Comparison of ENCODE assay signal across 8 mouse cellular contexts in genomic region chr8:69584611-69585202, GRCm38 (mm10). TPM values are rescaled to one million over a fixed set of nuclear protein-coding genes. Genes with fewer than 3 reads are reported as not detected.
A peak's percentile ranks its signal among the peaks of the same experiment; 100 is the strongest.
DNase-seq lines count a peak whose midpoint lies in the region; ATAC-seq lines count a peak whose summit lies in the region.

No protein-coding gene starts in this region.

- ATAC-seq in intestine, embryonic 16.5 days: 0 out of 2 replicates have a peak, but pooled peaks have one; percentile 46
- ATAC-seq in limb, embryonic 11.5 days (ENCODE audit: insufficient number of reproducible peaks, low FRiP score, low TSS enrichment, low read depth): no peak
- peak; percentile 63; the same call in 1 of the 2 replicates for ATAC-seq in midbrain, embryonic 11.5 days (ENCODE audit: low FRiP score)
- ATAC-seq in stomach, embryonic 16.5 days (ENCODE audit: insufficient read depth, low FRiP score): no peak

- no peaks in the 10 kb centered on the region for H3K9me3 ChIP-seq in intestine, embryonic 16.5 days (ENCODE audit: control insufficient read depth, low read length)
- H3K9me3 ChIP-seq in limb, embryonic 11.5 days (ENCODE audit: control insufficient read depth, low read length): no peaks in the 10 kb centered on the region
- H3K9me3 ChIP-seq in midbrain, embryonic 11.5 days (ENCODE audit: control insufficient read depth, low read length): no peaks in the 10 kb centered on the region
- no peaks in the 10 kb centered on the region for H3K9me3 ChIP-seq in stomach, embryonic 16.5 days (replicated peaks; ENCODE audit: control insufficient read depth, low read length)

- no peaks in the 10 kb centered on the region for H3K27me3 ChIP-seq in intestine, embryonic 16.5 days (replicated peaks; ENCODE audit: control insufficient read depth, insufficient read depth, low read length)
- H3K27me3 ChIP-seq in limb, embryonic 11.5 days (ENCODE audit: control insufficient read depth, insufficient read depth, low read length): no peaks in the 10 kb centered on the region
- no peaks in the 10 kb centered on the region for H3K27me3 ChIP-seq in midbrain, embryonic 11.5 days (ENCODE audit: control insufficient read depth, insufficient read depth, low read length)
- H3K27me3 ChIP-seq in stomach, embryonic 16.5 days (ENCODE audit: control insufficient read depth, insufficient read depth, low read length): no peaks in the 10 kb centered on the region

- H3K9ac ChIP-seq in intestine, embryonic 16.5 days (ENCODE audit: low read depth, low read length): peak overlapping the region; percentile 78
- peak overlapping the region; percentile 73 for H3K9ac ChIP-seq in limb, embryonic 11.5 days (ENCODE audit: low read length)
- H3K9ac ChIP-seq in midbrain, embryonic 11.5 days (ENCODE audit: low read length): peak overlapping the region; percentile 60
- H3K9ac ChIP-seq in stomach, embryonic 16.5 days (ENCODE audit: low read length): peak overlapping the region; percentile 84

- DNase-seq in heart, adult 11 months: peak; percentile 86
- DNase-seq in heart, adult 8-10 months (ENCODE audit: low spot score): no peak
- peak; percentile 59 to 62 for DNase-seq in cerebellum, postnatal 10 days
- DNase-seq in frontal cortex, postnatal 36 days (ENCODE audit: low spot score in 2 of 2): peak; percentile 36 to 48
- peak; percentile 73 for DNase-seq in limb, embryonic 11.5 days (ENCODE audit: low spot score)
- DNase-seq in midbrain, embryonic 11.5 days (ENCODE audit: low spot score, missing footprints): peak; percentile 94

- no peaks in the 10 kb centered on the region for H3K4me1 ChIP-seq in intestine, embryonic 16.5 days (ENCODE audit: control insufficient read depth, insufficient read depth, low read length)
- H3K4me1 ChIP-seq in limb, embryonic 11.5 days (ENCODE audit: control insufficient read depth, insufficient read depth, low read length): no peaks in the 10 kb centered on the region
- H3K4me1 ChIP-seq in midbrain, embryonic 11.5 days (ENCODE audit: control insufficient read depth, insufficient read depth, low read length): no peaks in the 10 kb centered on the region
- H3K4me1 ChIP-seq in stomach, embryonic 16.5 days (ENCODE audit: control insufficient read depth, insufficient read depth, low read length): peaks cover 3% of the 10 kb centered on the region; the same call in 1 of the 2 replicates

- H3K4me2 ChIP-seq in intestine, embryonic 16.5 days (ENCODE audit: low read depth, low read length): peak overlapping the region; percentile 93
- H3K4me2 ChIP-seq in limb, embryonic 11.5 days (ENCODE audit: low read depth, severe bottlenecking): peak overlapping the region; percentile 72
- peak overlapping the region; percentile 46 for H3K4me2 ChIP-seq in midbrain, embryonic 11.5 days
- peak overlapping the region; percentile 88 for H3K4me2 ChIP-seq in stomach, embryonic 16.5 days (ENCODE audit: low read depth, low read length)

- H3K27ac ChIP-seq in intestine, embryonic 16.5 days (ENCODE audit: low read length): no peak overlapping the region
- H3K27ac ChIP-seq in limb, embryonic 11.5 days (replicated peaks; ENCODE audit: low read depth, low read length): no peak overlapping the region
- H3K27ac ChIP-seq in midbrain, embryonic 11.5 days (ENCODE audit: low read depth, low read length): no peak overlapping the region
- no peak overlapping the region for H3K27ac ChIP-seq in stomach, embryonic 16.5 days (ENCODE audit: low read length)

- WGBS in intestine, embryonic 16.5 days: 2% methylated on average over 54 of the region's 54 CpGs
- under 1% methylated on average over 54 of the region's 54 CpGs for WGBS in limb, embryonic 11.5 days
- WGBS in midbrain, embryonic 11.5 days: 2% methylated on average over 54 of the region's 54 CpGs
- 1% methylated on average over 53 of the region's 54 CpGs for WGBS in stomach, embryonic 16.5 days

- H3K36me3 ChIP-seq in intestine, embryonic 16.5 days (ENCODE audit: control insufficient read depth, insufficient read depth, low read length): no peaks in the 10 kb centered on the region
- H3K36me3 ChIP-seq in limb, embryonic 11.5 days (ENCODE audit: control insufficient read depth, insufficient read depth, low read length): no peaks in the 10 kb centered on the region
- no peaks in the 10 kb centered on the region for H3K36me3 ChIP-seq in midbrain, embryonic 11.5 days (ENCODE audit: control insufficient read depth, insufficient read depth, low read length)
- no peaks in the 10 kb centered on the region for H3K36me3 ChIP-seq in stomach, embryonic 16.5 days (ENCODE audit: control insufficient read depth, insufficient read depth, low read length)

- peak overlapping the region; percentile 51 for H3K4me3 ChIP-seq in intestine, embryonic 16.5 days (ENCODE audit: low read length)
- H3K4me3 ChIP-seq in limb, embryonic 11.5 days (ENCODE audit: low read depth, low read length): peak overlapping the region; percentile 34
- H3K4me3 ChIP-seq in midbrain, embryonic 11.5 days (ENCODE audit: low read depth, low read length): peak overlapping the region; percentile 29
- peak overlapping the region; percentile 54 for H3K4me3 ChIP-seq in stomach, embryonic 16.5 days (replicated peaks; ENCODE audit: low read length)

RNA-seq across cellular contexts. Expression of gene Zfp868, which starts 40.6 kb away (rescaled TPM):
- 1 to 10 TPM; 6.5 to 8.4 (median 7.3) TPM for total RNA-seq in heart, adult 8-10 months (2022)
- 15.1 and 16.4 TPM in 2 replicates for polyA plus RNA-seq in intestine, embryonic 16.5 days (2015; fragmentation: Nextera tagmentation; extraction: Ambion mirVana)
- polyA plus RNA-seq in limb, embryonic 11.5 days (2014; fragmentation: Nextera tagmentation; extraction: Ambion mirVana): 31.2 and 34.2 TPM in 2 replicates
- 42.7 and 43.3 TPM in 2 replicates for polyA plus RNA-seq in midbrain, embryonic 11.5 days (2014; fragmentation: Nextera tagmentation; extraction: Ambion mirVana)
- 19.9 and 20.8 TPM in 2 replicates for polyA plus RNA-seq in stomach, embryonic 16.5 days (2015; fragmentation: Nextera tagmentation; extraction: Ambion mirVana)

Comparison
In these comparisons a context has a peak if more than half of its experiments do, and no peak if none do; other contexts are left out.
1. ATAC-seq: peak in intestine, embryonic 16.5 days (single experiment) and midbrain, embryonic 11.5 days (single experiment); none in limb, embryonic 11.5 days (single experiment) and stomach, embryonic 16.5 days (single experiment).
2. Peak in every context shown above with its lines, with median percentiles within 50 percentile points of each other: H3K4me2 ChIP-seq, H3K4me3 ChIP-seq and H3K9ac ChIP-seq.